Mouse (Mus musculus): ENCODE results near the gene Lypd1. TPM values are rescaled to one million over a fixed set of nuclear protein-coding genes. Genes with fewer than 3 reads are reported as not detected.

Lypd1 gene
- total and polyA plus RNA-seq, 3 experiments: 0.31 to 1.2 (median 0.50) TPM

DNA sequence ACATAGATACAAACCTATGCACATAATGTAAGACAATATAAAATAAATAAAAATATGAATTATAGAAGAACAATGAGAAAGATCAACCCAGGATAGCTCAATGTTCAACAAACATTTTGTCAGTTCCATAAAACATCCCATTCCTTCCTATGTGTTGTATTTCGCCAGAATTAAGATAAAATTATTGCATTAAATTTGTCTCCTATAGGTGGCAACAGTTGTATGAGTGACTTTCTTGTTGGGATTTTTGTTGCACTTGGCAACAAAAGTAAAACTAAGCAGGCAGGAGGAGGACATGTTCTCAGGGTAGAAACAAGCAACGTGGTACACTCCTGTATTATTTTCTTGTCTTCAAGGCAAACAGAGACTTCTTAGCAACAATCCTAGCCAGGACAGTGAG is 10.2 kb upstream of the Lypd1 start:
- Histone ChIP-seq H3K79me2 (replicated peaks; ENCODE audit: control insufficient read depth, insufficient read depth, low read length) (no peaks in the 10 kb centered on the region), H3K27me3 (ENCODE audit: control insufficient read depth, insufficient read depth, low read length) (no peaks in the 10 kb centered on the region), H3K36me3 (ENCODE audit: control insufficient read depth, insufficient read depth, low read length) (no peaks in the 10 kb centered on the region), H3K27ac (no peak overlapping the region), H3K9ac (ENCODE audit: low read depth, low read length) (no peak overlapping the region), H3K4me3 (no peak overlapping the region), H3K4me1 (ENCODE audit: control insufficient read depth, insufficient read depth, low read length) (no peaks in the 10 kb centered on the region)
- DNase-seq: no peak
- WGBS: 50% methylated on average over 2 of the region's 2 CpGs
- intact Hi-C loops (cut with DNase I): no loop called here
- no peak for TF ChIP-seq POLR2A (IDR thresholded peaks at IDR 0.05; ENCODE audit: insufficient read depth, low read depth, low read length)
- TF ChIP-seq EP300 (IDR thresholded peaks at IDR 0.05; ENCODE audit: insufficient read depth, low read depth, low read length): no peak
- TF ChIP-seq CTCF (IDR thresholded peaks at IDR 0.05): 0 out of 2 replicates have a peak, but pooled peaks have one; percentile 8

DNA sequence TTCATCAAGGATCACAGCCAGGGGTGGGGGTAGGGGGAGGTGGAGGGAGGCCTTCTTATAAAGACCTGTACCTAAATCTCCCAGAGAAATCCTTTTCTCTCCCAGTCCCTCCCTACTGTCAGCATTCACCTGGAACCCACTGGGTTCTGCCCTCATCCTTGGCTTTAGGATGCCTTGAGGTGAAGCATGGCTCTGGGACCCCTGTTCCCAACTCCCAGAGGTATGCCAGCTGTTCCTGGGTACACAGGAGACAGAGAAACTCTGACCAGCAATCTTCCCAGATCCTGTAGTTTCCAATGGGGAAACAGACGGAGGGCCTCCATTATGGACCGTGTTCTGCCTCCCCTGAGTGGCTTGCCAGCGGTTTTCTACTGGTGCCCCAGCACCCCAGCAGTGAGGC is 7.8 kb upstream of the Lypd1 start:
- Histone ChIP-seq H3K27ac (no peak overlapping the region), H3K4me3 (no peak overlapping the region), H3K36me3 (ENCODE audit: control insufficient read depth, insufficient read depth, low read length) (no peaks in the 10 kb centered on the region), H3K9ac (ENCODE audit: low read depth, low read length) (no peak overlapping the region), H3K4me1 (ENCODE audit: control insufficient read depth, insufficient read depth, low read length) (no peaks in the 10 kb centered on the region), H3K27me3 (ENCODE audit: control insufficient read depth, insufficient read depth, low read length) (no peaks in the 10 kb centered on the region), H3K79me2 (replicated peaks; ENCODE audit: control insufficient read depth, insufficient read depth, low read length) (no peaks in the 10 kb centered on the region)
- intact Hi-C loops (cut with DNase I): no loop called here
- no peak for DNase-seq
- no peak for TF ChIP-seq CTCF (IDR thresholded peaks at IDR 0.05)
- 95% methylated on average over 3 of the region's 3 CpGs for WGBS

DNA sequence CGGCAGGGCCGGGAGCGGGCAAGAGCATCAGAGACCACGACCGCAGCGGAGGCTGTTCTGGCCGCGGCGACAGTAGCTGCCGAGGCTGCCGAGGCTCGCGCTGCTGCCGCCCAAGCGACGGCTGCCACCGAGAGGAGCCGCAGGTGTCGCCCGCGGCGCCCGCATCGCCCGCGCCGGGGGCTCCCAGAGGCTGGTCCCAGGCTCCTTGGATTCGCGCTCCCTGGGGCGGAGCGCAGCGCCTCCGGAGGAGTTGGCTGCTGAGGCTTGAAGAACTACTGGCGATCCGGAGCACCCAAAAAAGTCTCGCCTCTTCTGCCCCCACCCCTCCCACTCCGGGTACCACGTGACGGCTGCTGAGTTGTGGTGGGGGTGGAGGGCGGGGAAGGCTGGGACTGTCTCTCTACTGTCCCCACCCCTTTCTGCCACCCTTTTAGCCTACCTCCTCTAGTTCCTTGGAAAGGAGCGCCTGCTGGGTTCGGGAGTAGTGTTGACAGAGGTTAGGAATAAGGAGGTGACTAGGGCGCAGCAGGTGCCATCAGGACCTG is 928 bp downstream of the Lypd1 start:
- Histone ChIP-seq H3K9ac (ENCODE audit: low read depth, low read length) (no peak overlapping the region), H3K27ac (no peak overlapping the region), H3K27me3 (ENCODE audit: control insufficient read depth, insufficient read depth, low read length) (peaks cover 9% of the 10 kb centered on the region), H3K4me1 (ENCODE audit: control insufficient read depth, insufficient read depth, low read length) (no peaks in the 10 kb centered on the region), H3K4me3 (peak overlapping the region; percentile 41), H3K79me2 (replicated peaks; ENCODE audit: control insufficient read depth, insufficient read depth, low read length) (no peaks in the 10 kb centered on the region), H3K36me3 (ENCODE audit: control insufficient read depth, insufficient read depth, low read length) (no peaks in the 10 kb centered on the region)
- no peak for TF ChIP-seq CTCF (IDR thresholded peaks at IDR 0.05)
- TF ChIP-seq POLR2A (IDR thresholded peaks at IDR 0.05; ENCODE audit: insufficient read depth, low read depth, low read length): no peak
- TF ChIP-seq EP300 (IDR thresholded peaks at IDR 0.05; ENCODE audit: insufficient read depth, low read depth, low read length): no peak
- WGBS: under 1% methylated on average over 43 of the region's 43 CpGs
- intact Hi-C loops (cut with DNase I): no loop called here
- DNase-seq: peak; percentile 25 to 27

- intact Hi-C loops (cut with DNase I): no loop called here
- under 1% methylated on average over 35 of the region's 35 CpGs for WGBS
- TF ChIP-seq EP300 (IDR thresholded peaks at IDR 0.05; ENCODE audit: insufficient read depth, low read depth, low read length): no peak
- no peak for TF ChIP-seq CTCF (IDR thresholded peaks at IDR 0.05)
- TF ChIP-seq POLR2A (IDR thresholded peaks at IDR 0.05; ENCODE audit: insufficient read depth, low read depth, low read length): no peak
- Histone ChIP-seq H3K79me2 (replicated peaks; ENCODE audit: control insufficient read depth, insufficient read depth, low read length) (no peaks in the 10 kb centered on the region), H3K36me3 (ENCODE audit: control insufficient read depth, insufficient read depth, low read length) (no peaks in the 10 kb centered on the region), H3K9ac (ENCODE audit: low read depth, low read length) (no peak overlapping the region), H3K27me3 (ENCODE audit: control insufficient read depth, insufficient read depth, low read length) (peaks cover 9% of the 10 kb centered on the region), H3K4me1 (ENCODE audit: control insufficient read depth, insufficient read depth, low read length) (no peaks in the 10 kb centered on the region), H3K4me3 (peak overlapping the region; percentile 41), H3K27ac (no peak overlapping the region)
- peak; percentile 8 to 22 for DNase-seq
Observed at GRCm38 (mm10) chr1:125911337-125911900, 1.5 kb downstream of the Lypd1 start.

DNA sequence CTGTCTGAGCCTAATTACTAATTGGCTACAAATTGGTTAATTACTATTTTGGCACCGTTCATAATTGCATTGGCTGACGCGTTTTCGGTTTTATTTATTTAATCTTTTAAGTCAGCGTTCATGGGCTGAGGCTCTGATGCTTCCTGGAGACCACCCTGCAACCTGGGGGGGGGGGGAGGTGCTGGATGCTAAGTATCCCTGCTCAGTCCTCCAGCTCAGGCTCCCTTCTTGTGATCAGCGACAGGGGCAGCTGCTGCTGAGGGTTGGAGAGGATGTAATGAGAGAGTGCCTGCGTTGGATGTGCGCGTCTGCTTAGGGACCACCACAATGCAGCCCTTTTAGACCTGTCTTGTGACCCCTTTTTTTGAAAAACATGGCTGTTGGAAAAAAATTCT is 2.0 kb downstream of the Lypd1 start:
- no peaks in the 10 kb centered on the region for H3K4me1 ChIP-seq (ENCODE audit: control insufficient read depth, insufficient read depth, low read length)
- H3K27ac ChIP-seq: no peak overlapping the region
- no peak overlapping the region for H3K4me3 ChIP-seq
- DNase-seq: no peak
- WGBS: 2% methylated on average over 9 of the region's 9 CpGs
- no peak overlapping the region for H3K9ac ChIP-seq (ENCODE audit: low read depth, low read length)
- intact Hi-C loops (cut with DNase I): no loop called here
- no peaks in the 10 kb centered on the region for H3K36me3 ChIP-seq (ENCODE audit: control insufficient read depth, insufficient read depth, low read length)
- H3K79me2 ChIP-seq (replicated peaks; ENCODE audit: control insufficient read depth, insufficient read depth, low read length): no peaks in the 10 kb centered on the region
- no peak for TF ChIP-seq EP300 (IDR thresholded peaks at IDR 0.05; ENCODE audit: insufficient read depth, low read depth, low read length)
- H3K27me3 ChIP-seq (ENCODE audit: control insufficient read depth, insufficient read depth, low read length): peaks cover 9% of the 10 kb centered on the region

- no peaks in the 10 kb centered on the region for H3K79me2 ChIP-seq (replicated peaks; ENCODE audit: control insufficient read depth, insufficient read depth, low read length)
- H3K27me3 ChIP-seq (ENCODE audit: control insufficient read depth, insufficient read depth, low read length): peaks cover 9% of the 10 kb centered on the region
- peak in 1 of 2 experiments; percentile 19 for DNase-seq
- H3K4me3 ChIP-seq: no peak overlapping the region
- H3K27ac ChIP-seq: no peak overlapping the region
- no peak overlapping the region for H3K9ac ChIP-seq (ENCODE audit: low read depth, low read length)
- intact Hi-C loops (cut with DNase I): no loop called here
- WGBS: 17% methylated on average over 14 of the region's 14 CpGs
- H3K4me1 ChIP-seq (ENCODE audit: control insufficient read depth, insufficient read depth, low read length): no peaks in the 10 kb centered on the region
- no peak for TF ChIP-seq EP300 (IDR thresholded peaks at IDR 0.05; ENCODE audit: insufficient read depth, low read depth, low read length)
- TF ChIP-seq CTCF (IDR thresholded peaks at IDR 0.05): peak; percentile 29; the same call in 1 of the 2 replicates
- TF ChIP-seq POLR2A (IDR thresholded peaks at IDR 0.05; ENCODE audit: insufficient read depth, low read depth, low read length): no peak
- H3K36me3 ChIP-seq (ENCODE audit: control insufficient read depth, insufficient read depth, low read length): no peaks in the 10 kb centered on the region
Observed at GRCm38 (mm10) chr1:125910211-125910870, 2.6 kb downstream of the Lypd1 start.
